Mouse (Mus musculus): ENCODE data around the gene Zbtb17.

The Zbtb17 gene

GRCm38 (mm10) chr4:141487581-141487980 is 43.1 kb downstream of the Zbtb17 start:
- no peak for DNase-seq (ENCODE audit: low spot score in 2 of 2)

DNA sequence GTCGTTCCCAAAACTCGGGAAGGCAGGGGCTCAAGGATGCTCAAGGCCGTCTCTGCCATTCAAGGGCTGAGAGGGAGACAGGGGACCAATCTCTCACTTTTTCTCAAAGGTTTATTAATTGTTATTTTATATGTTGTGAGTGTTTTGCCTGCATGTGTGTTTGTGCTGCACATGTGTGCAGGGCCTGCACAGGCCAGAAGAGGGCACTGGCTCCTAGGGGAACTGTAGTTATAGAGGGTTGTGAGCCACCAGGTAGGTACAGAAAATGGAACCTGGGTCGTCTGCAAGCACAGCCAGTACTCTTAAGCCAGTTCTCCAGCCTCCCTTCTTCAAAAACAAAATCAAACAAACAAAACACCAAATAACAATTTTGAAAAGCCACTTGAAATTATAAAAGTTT is 44.2 kb downstream of the Zbtb17 start:
- DNase-seq (ENCODE audit: low spot score in 2 of 2), result no peak

- no peak for DNase-seq (ENCODE audit: low spot score in 2 of 2)
Measured at GRCm38 (mm10) chr4:141500637-141501036, 56.2 kb downstream of the Zbtb17 start.

DNA sequence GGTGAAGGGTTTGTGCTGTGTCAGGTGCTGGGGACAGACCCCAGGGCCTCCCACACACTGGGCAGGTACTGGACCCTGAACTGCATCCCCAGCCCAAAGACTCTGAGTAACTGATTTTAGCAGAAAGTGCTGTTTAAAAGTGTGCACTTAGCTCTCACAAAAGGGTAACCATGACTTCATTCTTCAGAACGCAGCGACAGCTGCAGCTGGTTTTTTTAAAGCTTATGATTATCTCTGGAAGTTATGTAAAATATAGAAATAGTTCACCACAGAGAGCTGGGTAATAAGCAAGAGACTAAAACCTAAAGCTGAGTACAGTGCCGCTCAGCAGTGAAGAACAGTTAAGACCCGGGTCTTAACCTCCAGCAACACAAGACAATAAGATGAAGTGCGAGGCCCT is 56.6 kb downstream of the Zbtb17 start:
- no peak for DNase-seq (ENCODE audit: low spot score in 2 of 2)

DNA sequence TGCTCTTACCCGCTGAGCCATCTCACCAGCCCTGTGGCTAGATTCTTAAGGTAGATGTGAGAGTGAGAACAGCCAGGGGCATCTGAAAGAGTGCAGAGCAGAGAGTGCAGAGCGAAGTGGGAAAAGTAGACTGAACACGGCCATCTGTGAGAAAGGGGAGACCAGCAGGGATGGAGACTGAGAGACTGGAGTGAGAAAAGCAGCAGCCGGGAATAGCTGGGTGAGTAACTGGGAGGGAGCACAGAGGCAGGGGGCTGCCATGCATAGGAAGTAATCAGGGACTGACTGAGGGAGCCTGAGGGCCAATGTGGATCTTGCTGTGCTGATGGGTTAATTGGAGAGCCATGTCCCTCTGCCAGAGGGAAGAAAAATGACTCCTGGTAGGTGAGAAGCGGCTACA is 58.3 kb downstream of the Zbtb17 start:
- no peak for DNase-seq (ENCODE audit: low spot score in 2 of 2)

GRCm38 (mm10) chr4:141504471-141504870 is 60.0 kb downstream of the Zbtb17 start:
- DNase-seq (ENCODE audit: low spot score in 2 of 2), result no peak

- DNase-seq (ENCODE audit: low spot score in 2 of 2), result no peak
Measured at GRCm38 (mm10) chr4:141505810-141506209, 61.4 kb downstream of the Zbtb17 start.

- peak; percentile 52 to 63 for DNase-seq (ENCODE audit: low spot score in 2 of 2)
Measured at GRCm38 (mm10) chr4:141506352-141506751, 61.9 kb downstream of the Zbtb17 start.

DNA sequence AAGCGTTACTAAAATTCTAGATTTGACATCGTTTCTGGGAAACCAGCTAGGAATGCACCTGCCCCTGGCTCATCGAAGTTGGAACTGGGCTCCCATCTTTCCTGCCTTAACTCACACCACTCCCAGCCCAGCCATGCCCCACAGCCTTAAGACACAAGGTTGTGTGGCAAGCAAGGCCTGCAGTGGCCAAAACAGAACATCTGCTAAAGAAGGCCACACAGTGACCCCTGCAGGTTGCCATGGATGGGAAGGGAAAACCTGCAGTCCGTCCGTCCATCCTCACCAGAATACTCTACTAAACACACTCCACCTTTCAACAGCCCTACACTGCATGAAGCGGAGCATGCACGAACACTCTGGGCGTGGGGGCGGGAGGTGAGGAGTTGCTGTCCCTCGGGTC is 62.4 kb downstream of the Zbtb17 start:
- no peak for DNase-seq (ENCODE audit: low spot score in 2 of 2)

DNA sequence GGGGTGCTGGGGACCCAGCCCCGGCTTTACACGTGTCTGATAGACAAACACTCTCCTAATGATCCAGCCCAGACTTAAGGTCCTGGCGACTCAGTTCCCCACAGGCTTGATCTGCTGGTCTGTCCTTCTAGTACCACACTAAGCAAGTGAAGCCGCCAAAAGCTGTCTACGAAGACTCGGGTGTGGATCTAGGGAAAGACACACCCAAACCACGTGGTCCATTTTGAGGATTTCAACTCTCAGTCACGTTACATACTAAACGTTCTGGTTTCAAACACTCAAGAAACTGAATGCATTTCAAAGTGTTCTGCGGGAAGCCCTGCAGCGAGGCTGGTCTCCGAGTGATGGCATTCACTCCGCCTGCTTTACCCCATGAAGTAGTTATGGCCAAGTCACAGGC is 66.0 kb downstream of the Zbtb17 start:
- no peak for DNase-seq (ENCODE audit: low spot score in 2 of 2)

GRCm38 (mm10) chr4:141512145-141512544 is 67.7 kb downstream of the Zbtb17 start:
- no peak for DNase-seq (ENCODE audit: low spot score in 2 of 2)

DNA sequence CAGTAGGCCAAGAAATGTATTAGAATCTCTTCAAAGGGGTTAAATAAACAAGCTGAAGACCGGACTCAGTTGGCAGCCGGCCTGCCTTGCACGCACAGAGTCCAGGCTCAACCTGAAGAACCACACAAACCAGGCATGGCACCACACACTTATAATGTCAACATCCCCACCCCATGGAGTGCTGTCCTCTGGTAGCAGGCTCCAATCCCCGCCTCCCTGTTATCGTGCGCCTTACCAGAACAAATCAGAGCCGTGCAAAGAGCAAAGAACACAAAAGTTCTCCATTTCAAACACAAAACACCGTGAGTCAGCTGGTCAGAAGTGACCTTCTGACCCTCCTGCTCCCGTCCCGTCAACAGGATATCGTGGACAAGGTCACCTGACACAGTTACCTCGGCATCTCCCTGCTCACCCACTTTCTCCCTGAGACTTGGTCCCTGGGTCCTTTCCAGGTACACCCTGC is 69.8 kb downstream of the Zbtb17 start:
- no peak for DNase-seq (ENCODE audit: low spot score in 2 of 2)
